Mouse (Mus musculus) layer of hippocampus, postnatal 10 days (tissue): ENCODE results near the gene Ky. TPM values are rescaled to one million over a fixed set of nuclear protein-coding genes. Genes with fewer than 3 reads are reported as not detected.
A peak's percentile ranks its signal among the peaks of the same experiment; 100 is the strongest.

ENCODE experiments used
- DNase-seq, 2 experiments: peaks; one replicate each; pipeline ENCODE4 v3.0.0; 2021; ENCODE audit warnings: low spot score in 2 of 2
- total RNA-seq, 2 experiments: library from RNA; stranded (reverse); gene quantifications; 2 replicates each; pipeline ENCODE4 v1.2.3; 2021

Gene Ky
- total RNA-seq, 2 experiments from 2014 or later = 4.8 to 4.9 TPM

DNA sequence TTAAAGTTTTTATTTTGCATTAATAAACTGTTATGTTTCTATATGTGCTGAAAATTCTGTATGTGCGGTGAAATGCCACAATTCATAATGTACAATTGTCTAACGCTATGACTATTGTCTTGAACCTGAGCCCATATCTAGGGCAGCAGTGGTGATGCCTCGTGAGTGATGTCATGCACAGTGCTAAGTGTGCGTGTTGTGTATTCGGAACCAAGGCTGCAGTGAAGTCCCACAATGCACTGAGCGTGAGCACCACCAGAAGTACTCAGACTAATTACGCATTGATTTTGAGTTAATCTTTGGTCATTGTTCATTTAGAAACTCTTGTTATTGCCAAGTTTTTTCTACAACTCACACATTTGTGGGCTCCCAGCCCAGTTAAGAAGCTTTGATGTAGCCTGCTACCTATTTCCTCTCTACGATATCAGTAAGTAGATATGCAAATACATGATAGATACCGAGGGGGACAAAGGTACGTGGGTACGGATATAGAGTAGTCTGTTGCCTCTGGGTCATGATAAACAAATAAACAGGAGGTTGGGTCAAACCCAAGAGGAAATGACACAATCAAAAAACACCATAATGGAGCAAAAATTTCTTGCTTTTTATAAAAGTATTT is 3.4 kb upstream of the Ky start:
- DNase-seq = no peak

- DNase-seq = no peak
Measured at GRCm38 (mm10) chr9:102504716-102505378, 703 bp upstream of the Ky start.

GRCm38 (mm10) chr9:102508315-102508714 is 2.8 kb downstream of the Ky start:
- no peak for DNase-seq

- DNase-seq = peak; percentile 35 to 54
Measured at GRCm38 (mm10) chr9:102511423-102511822, 5.9 kb downstream of the Ky start.

- no peak for DNase-seq
Measured at GRCm38 (mm10) chr9:102513578-102513977, 8.0 kb downstream of the Ky start.

DNA sequence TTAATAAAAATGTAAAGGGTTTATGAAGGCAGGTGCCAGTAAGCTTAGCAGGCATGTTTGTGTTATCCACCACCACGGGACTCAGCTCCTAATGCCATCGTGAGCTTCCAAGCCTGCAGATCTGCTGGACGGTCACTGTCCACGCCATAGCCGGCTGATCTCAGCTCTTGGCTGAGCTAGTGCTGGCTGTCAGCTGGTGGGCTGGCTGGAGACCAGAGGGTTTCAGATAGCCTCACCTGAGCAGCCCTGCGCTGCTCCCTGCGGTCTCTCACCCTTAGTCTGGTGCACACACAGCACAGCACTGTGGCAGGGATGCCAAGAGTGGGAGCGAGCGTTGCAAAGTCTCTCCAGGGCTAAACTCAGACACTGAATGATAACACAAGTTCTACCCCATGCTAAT is 12.9 kb downstream of the Ky start:
- no peak for DNase-seq

GRCm38 (mm10) chr9:102521396-102521795 is 15.8 kb downstream of the Ky start:
- DNase-seq = no peak

DNA sequence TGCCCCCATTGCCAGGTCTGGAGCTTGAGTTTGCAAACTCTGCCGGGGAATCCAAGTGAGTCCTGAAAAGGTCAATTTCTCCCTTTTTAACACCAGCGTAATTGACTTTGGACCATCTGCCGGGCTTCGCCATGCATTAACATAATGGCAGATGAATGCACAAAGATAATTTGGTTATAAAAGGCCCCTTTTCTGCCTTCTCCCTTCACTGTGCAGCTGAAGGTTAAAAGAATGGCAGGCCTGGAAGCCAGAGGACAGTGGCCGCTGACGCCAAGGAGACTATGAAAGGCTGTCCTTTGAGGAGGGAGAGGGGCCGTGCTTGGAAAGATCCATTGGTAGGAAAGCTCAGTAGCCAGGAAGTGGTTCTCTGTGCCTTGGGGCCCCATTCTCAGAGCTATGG is 22.6 kb downstream of the Ky start:
- no peak for DNase-seq

DNA sequence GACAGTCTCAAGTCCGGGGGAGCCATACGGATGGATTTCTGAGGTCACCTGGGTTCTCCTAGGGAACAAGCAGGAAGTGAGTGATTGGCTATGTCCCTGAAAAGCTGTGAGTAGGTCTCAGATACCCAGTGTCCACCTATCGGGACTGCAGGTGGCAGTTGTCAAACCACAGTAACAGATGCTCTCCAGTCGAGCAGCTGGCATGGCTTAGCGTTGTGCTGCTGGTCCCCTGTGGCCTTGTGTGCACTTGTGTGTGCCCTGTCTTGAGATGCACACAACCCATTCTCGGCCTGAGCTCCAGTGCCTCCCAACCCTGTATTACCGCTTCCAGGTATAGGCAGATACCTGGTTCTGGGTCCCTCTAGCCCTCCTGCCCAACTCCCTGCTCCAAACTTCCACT is 23.0 kb downstream of the Ky start:
- no peak for DNase-seq

DNA sequence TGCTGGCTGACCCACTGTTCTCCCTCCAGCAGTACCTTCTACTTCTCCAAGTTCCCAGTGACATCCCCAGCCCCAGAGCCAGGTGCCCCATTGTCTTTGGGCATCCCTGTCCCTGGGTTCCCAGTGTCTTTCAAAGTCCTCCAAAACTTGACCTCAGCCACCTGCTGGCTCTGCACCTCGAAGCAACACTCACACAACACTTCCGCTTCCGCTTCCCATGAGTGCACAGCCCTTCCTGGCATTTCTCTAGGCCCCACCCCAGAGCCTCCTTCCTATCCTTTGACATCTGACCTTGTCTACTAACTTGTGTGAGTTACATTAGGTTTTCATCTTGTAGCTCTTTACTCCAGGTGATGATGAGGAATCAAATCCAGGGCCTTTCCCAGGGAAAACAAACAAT is 23.5 kb downstream of the Ky start:
- no peak for DNase-seq

- no peak for DNase-seq
Measured at GRCm38 (mm10) chr9:102531051-102531892, 25.7 kb downstream of the Ky start.

- no peak for DNase-seq
Measured at GRCm38 (mm10) chr9:102536968-102537367, 31.4 kb downstream of the Ky start.

DNA sequence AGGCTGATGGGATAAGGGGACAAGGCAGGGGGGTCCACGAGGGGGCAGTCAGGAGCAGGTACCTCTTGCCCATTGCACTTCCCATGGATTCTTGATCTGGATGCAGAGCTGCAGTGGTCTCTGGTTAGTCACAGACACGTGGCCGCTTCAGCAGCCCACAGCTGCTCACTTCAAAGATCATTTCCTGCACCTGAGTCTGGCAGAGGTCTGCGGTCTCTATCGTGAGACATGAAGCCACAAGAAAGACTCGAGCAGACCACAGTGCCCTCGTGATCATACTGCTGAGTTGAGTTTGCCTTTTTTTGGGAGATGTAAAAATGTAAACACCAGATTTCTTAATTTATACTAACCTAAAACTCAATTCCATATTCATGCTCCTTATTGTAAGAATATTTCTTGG is 34.1 kb downstream of the Ky start:
- DNase-seq = no peak

DNA sequence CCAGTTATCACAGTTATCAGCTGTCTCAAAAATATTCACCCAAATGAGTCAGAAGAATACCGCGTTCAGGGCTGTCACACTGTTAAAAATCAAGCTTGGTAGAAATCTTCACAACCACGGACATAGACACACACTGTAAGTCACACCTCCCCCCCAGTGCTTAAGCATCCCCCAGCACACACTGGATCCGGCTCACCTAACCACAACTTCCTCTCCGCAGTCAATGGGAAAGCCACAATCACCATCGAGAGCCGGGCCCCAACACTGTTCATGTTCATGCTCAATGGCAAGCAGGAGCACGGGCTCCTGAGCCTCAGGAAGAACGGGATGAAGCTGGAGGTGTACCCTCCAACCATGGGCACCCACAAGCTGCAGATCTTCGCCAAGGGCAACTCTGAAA is 36.1 kb downstream of the Ky start:
- no peak for DNase-seq

DNA sequence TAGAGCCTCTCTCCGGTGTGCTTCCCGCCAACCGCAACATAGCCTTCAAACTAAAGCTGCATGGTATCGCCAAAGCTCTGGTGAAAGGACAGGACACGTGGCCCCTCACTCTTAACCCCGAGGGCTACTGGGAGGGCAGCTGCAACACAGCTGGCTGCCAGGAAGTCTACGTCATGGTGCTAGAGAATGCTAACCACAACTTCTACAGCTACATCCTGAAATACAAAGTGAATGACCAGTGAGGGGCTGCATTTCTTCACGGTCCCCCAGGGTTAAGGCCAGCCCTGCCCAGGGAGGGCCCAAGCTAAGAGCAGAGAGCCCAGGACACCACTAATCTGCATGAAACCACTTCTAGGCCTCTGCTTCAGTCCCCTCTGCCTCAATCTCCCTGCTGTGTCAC is 37.0 kb downstream of the Ky start:
- DNase-seq = no peak

- DNase-seq = no peak
Measured at GRCm38 (mm10) chr9:102543761-102544115, 38.2 kb downstream of the Ky start.

GRCm38 (mm10) chr9:102544116-102544772 is 38.7 kb downstream of the Ky start:
- DNase-seq = no peak

- DNase-seq = peak; percentile 95 to 97
Measured at GRCm38 (mm10) chr9:102544773-102545366, 39.3 kb downstream of the Ky start.

GRCm38 (mm10) chr9:102545406-102546255 is 40.1 kb downstream of the Ky start:
- peak in 1 of 2 experiments; percentile 50 for DNase-seq

DNA sequence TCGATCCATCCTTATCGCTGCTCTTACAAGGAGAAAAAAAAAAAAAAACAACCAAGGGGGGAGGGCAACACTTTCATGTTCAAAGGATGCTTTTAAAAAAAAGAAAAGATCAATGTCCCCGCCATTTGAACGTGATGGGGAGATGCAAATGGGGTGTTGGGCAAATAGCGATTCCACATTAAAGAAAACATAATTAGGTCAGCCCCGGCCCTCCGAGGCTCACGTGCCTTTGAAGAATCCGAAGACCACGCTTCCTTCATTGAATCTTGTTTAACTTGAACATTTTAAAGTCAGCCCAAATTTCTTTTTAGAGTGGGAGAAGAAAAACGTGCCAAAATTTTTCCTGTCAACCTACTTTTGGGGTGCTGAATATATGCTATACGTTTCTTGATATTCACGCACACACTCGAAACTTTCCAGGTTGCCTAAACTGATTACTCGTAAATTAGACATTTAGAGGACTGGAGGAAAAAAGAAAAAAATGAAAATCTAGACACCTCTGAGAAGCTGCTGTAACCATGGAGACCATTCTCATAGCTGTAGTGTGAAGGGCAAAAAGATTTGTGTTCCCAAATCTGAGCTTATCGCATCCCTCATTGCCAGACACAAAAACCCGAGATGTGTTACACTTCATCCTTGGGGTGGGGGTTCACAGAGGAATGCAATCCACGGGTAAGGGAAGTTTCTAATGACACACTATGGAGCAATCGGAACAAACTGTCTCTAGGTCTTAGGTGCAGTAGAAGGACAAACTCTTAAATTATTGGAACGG is 40.9 kb downstream of the Ky start:
- no peak for DNase-seq
